Mouse (Mus musculus) liver, embryonic 12.5 days (tissue): ENCODE measurements around the gene Chpt1. TPM values are rescaled to one million over a fixed set of nuclear protein-coding genes. Genes with fewer than 3 reads are reported as not detected.

Source experiments
- ATAC-seq: fragments of 200-750 bp; cut with Nextera tagmentation; 2 replicates; pipeline ENCODE4 v1.8.0; 2017; ENCODE audit warnings: moderate number of reproducible peaks, mild to moderate bottlenecking, moderate library complexity
- H3K27ac ChIP-seq: fragments of 300-500 bp; sonication (generic); 2 replicates; pipeline ENCODE4 v1.5.1; 2016; ENCODE audit warnings: mild to moderate bottlenecking
- H3K27me3 ChIP-seq: fragments of 300-500 bp; sonication (generic); replicated peaks from 2 replicates; pipeline ENCODE4 v1.6.1; 2016; ENCODE audit warnings: mild to moderate bottlenecking, moderate library complexity
- H3K36me3 ChIP-seq: fragments of 300-500 bp; sonication (generic); 2 replicates; pipeline ENCODE4 v1.6.1; 2016; ENCODE audit warnings: mild to moderate bottlenecking, moderate library complexity
- H3K4me1 ChIP-seq: fragments of 300-500 bp; sonication (generic); 2 replicates; pipeline ENCODE4 v1.6.1; 2016
- H3K4me2 ChIP-seq: fragments of 300-500 bp; sonication (generic); 2 replicates; pipeline ENCODE4 v1.6.1; 2016; ENCODE audit warnings: mild to moderate bottlenecking, moderate library complexity
- H3K4me3 ChIP-seq: fragments of 300-500 bp; sonication (generic); 2 replicates; pipeline ENCODE4 v1.5.1; 2016; ENCODE audit warnings: mild to moderate bottlenecking, moderate library complexity
- H3K9ac ChIP-seq: fragments of 300-500 bp; sonication (generic); 2 replicates; pipeline ENCODE4 v1.6.1; 2016; ENCODE audit warnings: mild to moderate bottlenecking, moderate library complexity
- H3K9me3 ChIP-seq: fragments of 300-500 bp; sonication (generic); replicated peaks from 2 replicates; pipeline ENCODE4 v1.6.1; 2016; ENCODE audit warnings: mild to moderate bottlenecking, moderate library complexity
- WGBS: fragments of 180-500 bp; shearing (Covaris S2); methylation state at CpG from one replicate; pipeline ENCODE4 v1.1.7; 2016; ENCODE audit not compliant: insufficient replicate concordance; 5-methylcytosine and 5-hydroxymethylcytosine counted together
- polyA plus RNA-seq: library from polyadenylated mRNA; unstranded; fragments of >200 nt; fragmentation: Nextera tagmentation; extraction: Ambion mirVana; gene quantifications from 2 replicates; pipeline ENCODE4 v1.2.1, GENCODE M21; 2016

Gene Chpt1
- polyA plus RNA-seq, 1 experiment from 2014 or later: 8.2 TPM

- peaks cover 7% of the 10 kb centered on the region; the same call in 1 of the 2 replicates for H3K4me1 ChIP-seq
- H3K4me2 ChIP-seq: no peak overlapping the region
- H3K4me3 ChIP-seq: no peak overlapping the region
- H3K9ac ChIP-seq: no peak overlapping the region
- no peaks in the 10 kb centered on the region for H3K27me3 ChIP-seq
- no peak overlapping the region for H3K27ac ChIP-seq
- no peaks in the 10 kb centered on the region for H3K9me3 ChIP-seq
- ATAC-seq: no peak
- WGBS: 74% methylated on average over 12 of the region's 12 CpGs
- no peaks in the 10 kb centered on the region for H3K36me3 ChIP-seq
These were observed 6.8 kb upstream of the Chpt1 start for GRCm38 (mm10) chr10:88510503-88511271.

- H3K27me3 ChIP-seq: no peaks in the 10 kb centered on the region
- 71% methylated on average over 7 of the region's 7 CpGs for WGBS
- H3K9me3 ChIP-seq: no peaks in the 10 kb centered on the region
- H3K36me3 ChIP-seq: no peaks in the 10 kb centered on the region
- H3K27ac ChIP-seq: no peak overlapping the region
- no peak overlapping the region for H3K4me2 ChIP-seq
- no peak overlapping the region for H3K4me3 ChIP-seq
- H3K9ac ChIP-seq: no peak overlapping the region
- ATAC-seq: no peak
- peaks cover 13% of the 10 kb centered on the region for H3K4me1 ChIP-seq
These were observed 3.8 kb upstream of the Chpt1 start for GRCm38 (mm10) chr10:88507691-88508143.

- Histone ChIP-seq H3K4me2 (no peak overlapping the region), H3K27me3 (0 out of 2 replicates have a peak, but pooled peaks cover 3% of the 10 kb centered on the region), H3K9me3 (no peaks in the 10 kb centered on the region), H3K4me1 (peaks cover 13% of the 10 kb centered on the region), H3K4me3 (no peak overlapping the region), H3K27ac (no peak overlapping the region), H3K9ac (no peak overlapping the region), H3K36me3 (no peaks in the 10 kb centered on the region)
- no peak for ATAC-seq
- 66% methylated on average over 5 of the region's 5 CpGs for WGBS
These were observed 1.4 kb upstream of the Chpt1 start for GRCm38 (mm10) chr10:88505256-88505655.

GRCm38 (mm10) chr10:88504481-88504880, 608 bp upstream of the Chpt1 start:
- no peaks in the 10 kb centered on the region for H3K9me3 ChIP-seq
- H3K4me1 ChIP-seq: peaks cover 13% of the 10 kb centered on the region
- WGBS: 60% methylated on average over 3 of the region's 3 CpGs
- peak overlapping the region; percentile 94 for H3K4me2 ChIP-seq
- H3K9ac ChIP-seq: no peak overlapping the region
- no peak for ATAC-seq
- H3K4me3 ChIP-seq: no peak overlapping the region; the same call in 1 of the 2 replicates
- no peaks in the 10 kb centered on the region for H3K36me3 ChIP-seq
- no peak overlapping the region for H3K27ac ChIP-seq
- H3K27me3 ChIP-seq: 0 out of 2 replicates have a peak, but pooled peaks cover 3% of the 10 kb centered on the region

- peak overlapping the region; percentile 94 for H3K4me2 ChIP-seq
- peak overlapping the region; percentile 68 for H3K4me3 ChIP-seq
- H3K4me1 ChIP-seq: peaks cover 13% of the 10 kb centered on the region
- WGBS: 43% methylated on average over 4 of the region's 4 CpGs
- no peaks in the 10 kb centered on the region for H3K9me3 ChIP-seq
- H3K36me3 ChIP-seq: no peaks in the 10 kb centered on the region
- H3K27ac ChIP-seq: no peak overlapping the region
- H3K27me3 ChIP-seq: 0 out of 2 replicates have a peak, but pooled peaks cover 3% of the 10 kb centered on the region
- peak overlapping the region; percentile 79 for H3K9ac ChIP-seq
- ATAC-seq: no peak
These were observed 954 bp downstream of the Chpt1 start for GRCm38 (mm10) chr10:88502919-88503318.

GRCm38 (mm10) chr10:88501886-88502765, 1.7 kb downstream of the Chpt1 start:
- H3K27ac ChIP-seq: no peak overlapping the region
- H3K27me3 ChIP-seq: 0 out of 2 replicates have a peak, but pooled peaks cover 3% of the 10 kb centered on the region
- H3K9me3 ChIP-seq: no peaks in the 10 kb centered on the region
- H3K4me3 ChIP-seq: no peak overlapping the region
- ATAC-seq: no peak
- H3K4me2 ChIP-seq: no peak overlapping the region
- no peaks in the 10 kb centered on the region for H3K36me3 ChIP-seq
- H3K9ac ChIP-seq: no peak overlapping the region
- 77% methylated on average over 13 of the region's 13 CpGs for WGBS
- peaks cover 13% of the 10 kb centered on the region for H3K4me1 ChIP-seq

- Histone ChIP-seq H3K27ac (no peak overlapping the region), H3K36me3 (no peaks in the 10 kb centered on the region), H3K4me2 (no peak overlapping the region), H3K9me3 (no peaks in the 10 kb centered on the region), H3K4me3 (no peak overlapping the region), H3K27me3 (0 out of 2 replicates have a peak, but pooled peaks cover 3% of the 10 kb centered on the region), H3K4me1 (peaks cover 13% of the 10 kb centered on the region), H3K9ac (no peak overlapping the region)
- no peak for ATAC-seq
- 63% methylated on average over 10 of the region's 10 CpGs for WGBS
These were observed 2.5 kb downstream of the Chpt1 start for GRCm38 (mm10) chr10:88501370-88501769.

GRCm38 (mm10) chr10:88499993-88500392, 3.9 kb downstream of the Chpt1 start:
- WGBS: 65% methylated on average over 5 of the region's 5 CpGs
- Histone ChIP-seq H3K27me3 (0 out of 2 replicates have a peak, but pooled peaks cover 3% of the 10 kb centered on the region), H3K4me2 (no peak overlapping the region), H3K4me3 (no peak overlapping the region), H3K36me3 (no peaks in the 10 kb centered on the region), H3K9ac (no peak overlapping the region), H3K27ac (no peak overlapping the region), H3K9me3 (no peaks in the 10 kb centered on the region), H3K4me1 (peaks cover 13% of the 10 kb centered on the region)
- ATAC-seq: no peak

GRCm38 (mm10) chr10:88496864-88497564, 6.9 kb downstream of the Chpt1 start:
- Histone ChIP-seq H3K36me3 (no peaks in the 10 kb centered on the region), H3K4me1 (no peaks in the 10 kb centered on the region), H3K27ac (no peak overlapping the region), H3K9ac (no peak overlapping the region), H3K9me3 (no peaks in the 10 kb centered on the region), H3K27me3 (no peaks in the 10 kb centered on the region), H3K4me3 (no peak overlapping the region), H3K4me2 (no peak overlapping the region)
- 66% methylated on average over 11 of the region's 11 CpGs for WGBS
- ATAC-seq: no peak

- WGBS: 62% methylated on average over 4 of the region's 4 CpGs
- H3K27ac ChIP-seq: no peak overlapping the region
These were observed 8.8 kb downstream of the Chpt1 start for GRCm38 (mm10) chr10:88494959-88495587.

GRCm38 (mm10) chr10:88492658-88493057, 11.2 kb downstream of the Chpt1 start:
- Histone ChIP-seq H3K9ac (no peak overlapping the region), H3K27me3 (no peaks in the 10 kb centered on the region), H3K4me1 (no peaks in the 10 kb centered on the region), H3K36me3 (no peaks in the 10 kb centered on the region), H3K27ac (no peak overlapping the region), H3K9me3 (no peaks in the 10 kb centered on the region), H3K4me2 (no peak overlapping the region), H3K4me3 (no peak overlapping the region)
- 69% methylated on average over 8 of the region's 8 CpGs for WGBS
- ATAC-seq: no peak

More at GRCm38 (mm10) chr10:88494959-88495587, 8.8 kb downstream of the Chpt1 start:
- no peaks in the 10 kb centered on the region for H3K27me3 ChIP-seq
- no peak for ATAC-seq
- no peak overlapping the region for H3K4me2 ChIP-seq
- H3K36me3 ChIP-seq: no peaks in the 10 kb centered on the region
- no peaks in the 10 kb centered on the region for H3K9me3 ChIP-seq
- H3K4me3 ChIP-seq: no peak overlapping the region
- H3K4me1 ChIP-seq: no peaks in the 10 kb centered on the region
- no peak overlapping the region for H3K9ac ChIP-seq
